Mouse (Mus musculus) left cerebral cortex, adult 9 months (tissue): ENCODE data around the gene Tomm70a.

Experiments
- DNase-seq, 2 experiments: peaks; one replicate each; pipeline ENCODE4 v3.0.0; 2022; ENCODE audit warnings: low spot score in 2 of 2

Tomm70a gene

GRCm38 (mm10) chr16:57120913-57121815 is at the start of gene Tomm70a:
TSS of gene Tomm70a (plus strand) at chr16:57121703.
- peak; percentile 94 to 95 for DNase-seq

GRCm38 (mm10) chr16:57075986-57076385 is 45.5 kb upstream of the Tomm70a start:
- no peak for DNase-seq

- DNase-seq: no peak
Measured at GRCm38 (mm10) chr16:57079577-57079976, 41.9 kb upstream of the Tomm70a start.

- peak in 1 of 2 experiments; percentile 53 for DNase-seq
Measured at GRCm38 (mm10) chr16:57092460-57092859, 29.0 kb upstream of the Tomm70a start.

GRCm38 (mm10) chr16:57092911-57093605 is 28.4 kb upstream of the Tomm70a start:
- DNase-seq: no peak

- no peak for DNase-seq
Measured at GRCm38 (mm10) chr16:57098468-57099144, 22.9 kb upstream of the Tomm70a start.

GRCm38 (mm10) chr16:57099572-57100237 is 21.8 kb upstream of the Tomm70a start:
- no peak for DNase-seq

GRCm38 (mm10) chr16:57101174-57101573 is 20.3 kb upstream of the Tomm70a start:
- no peak for DNase-seq

- DNase-seq: no peak
Measured at GRCm38 (mm10) chr16:57106185-57106960, 15.1 kb upstream of the Tomm70a start.

GRCm38 (mm10) chr16:57116066-57116465 is 5.4 kb upstream of the Tomm70a start:
- DNase-seq: no peak

GRCm38 (mm10) chr16:57117562-57117961 is 3.9 kb upstream of the Tomm70a start:
- DNase-seq: peak in 1 of 2 experiments; percentile 73

- no peak for DNase-seq
Measured at GRCm38 (mm10) chr16:57121816-57122415, 413 bp downstream of the Tomm70a start.

GRCm38 (mm10) chr16:57122682-57123445 is 1.4 kb downstream of the Tomm70a start:
- DNase-seq: no peak

- no peak for DNase-seq
Measured at GRCm38 (mm10) chr16:57126268-57126667, 4.8 kb downstream of the Tomm70a start.

GRCm38 (mm10) chr16:57127825-57128224 is 6.3 kb downstream of the Tomm70a start:
- no peak for DNase-seq

GRCm38 (mm10) chr16:57130752-57131400 is 9.4 kb downstream of the Tomm70a start:
- DNase-seq: no peak

GRCm38 (mm10) chr16:57131544-57131943 is 10.0 kb downstream of the Tomm70a start:
- DNase-seq: no peak

GRCm38 (mm10) chr16:57132326-57132725 is 10.8 kb downstream of the Tomm70a start:
- no peak for DNase-seq

GRCm38 (mm10) chr16:57133611-57134010 is 12.1 kb downstream of the Tomm70a start:
- no peak for DNase-seq
